ENCODE assay signal across 22 mouse cellular contexts in genomic region chr13:53756970-53757530, GRCm38 (mm10).
DNase-seq lines count a peak whose midpoint lies in the region; ATAC-seq and TF ChIP-seq lines count a peak whose summit lies in the region.
"Had no signal": no experiment of that assay in that cellular context is flagged by ENCODE, and none has a peak within 500 bp of the region (broad histone marks: within the 10 kb centered on the region; RNA-seq: fewer than 3 reads in every experiment).

No protein-coding gene starts in this region.

- H3K27ac ChIP-seq in forebrain, embryonic 11.5 days (ENCODE audit: low read depth, low read length): no peak overlapping the region
- H3K27ac ChIP-seq in forebrain, embryonic 12.5 days: no peak overlapping the region
- H3K27ac ChIP-seq in hindbrain, embryonic 11.5 days (ENCODE audit: low read depth, low read length): no peak overlapping the region
- no peak overlapping the region for H3K27ac ChIP-seq in hindbrain, embryonic 14.5 days
- H3K27ac ChIP-seq in forebrain, postnatal 0 days (ENCODE audit: low read depth, low read length): no peak overlapping the region
- H3K27ac ChIP-seq: hindbrain, embryonic 15.5 days; liver, embryonic 15.5 days; lung, embryonic 15.5 days; neural tube, embryonic 13.5 days had no signal

- no peak overlapping the region for H3K9ac ChIP-seq in forebrain, embryonic 11.5 days (ENCODE audit: low read length)
- H3K9ac ChIP-seq in forebrain, embryonic 12.5 days: no peak overlapping the region
- H3K9ac ChIP-seq in hindbrain, embryonic 11.5 days (ENCODE audit: low read depth, low read length): no peak overlapping the region
- no peak overlapping the region for H3K9ac ChIP-seq in hindbrain, embryonic 14.5 days
- H3K9ac ChIP-seq in forebrain, postnatal 0 days: no peak overlapping the region
- H3K9ac ChIP-seq: heart, embryonic 12.5 days; hindbrain, embryonic 15.5 days; liver, embryonic 15.5 days; lung, embryonic 15.5 days; neural tube, embryonic 13.5 days had no signal

- no peaks in the 10 kb centered on the region for H3K27me3 ChIP-seq in forebrain, embryonic 11.5 days (ENCODE audit: control insufficient read depth, insufficient read depth, low read length)
- H3K27me3 ChIP-seq in forebrain, embryonic 12.5 days: no peaks in the 10 kb centered on the region
- H3K27me3 ChIP-seq in hindbrain, embryonic 11.5 days (ENCODE audit: control insufficient read depth, insufficient read depth, low read length): no peaks in the 10 kb centered on the region
- H3K27me3 ChIP-seq in hindbrain, embryonic 14.5 days (ENCODE audit: control insufficient read depth, insufficient read depth, low read length): no peaks in the 10 kb centered on the region
- no peaks in the 10 kb centered on the region for H3K27me3 ChIP-seq in forebrain, postnatal 0 days (ENCODE audit: insufficient read depth, low read length)
- H3K27me3 ChIP-seq: hindbrain, embryonic 15.5 days; liver, embryonic 15.5 days; neural tube, embryonic 13.5 days had no signal

- H3K9me3 ChIP-seq in forebrain, embryonic 11.5 days (ENCODE audit: control insufficient read depth, low read length): no peaks in the 10 kb centered on the region
- no peaks in the 10 kb centered on the region for H3K9me3 ChIP-seq in forebrain, embryonic 12.5 days
- no peaks in the 10 kb centered on the region for H3K9me3 ChIP-seq in hindbrain, embryonic 11.5 days (ENCODE audit: control insufficient read depth, low read length)
- H3K9me3 ChIP-seq in hindbrain, embryonic 14.5 days (ENCODE audit: control insufficient read depth, low read length): no peaks in the 10 kb centered on the region
- H3K9me3 ChIP-seq in forebrain, postnatal 0 days (ENCODE audit: low read length): no peaks in the 10 kb centered on the region
- H3K9me3 ChIP-seq: heart, embryonic 12.5 days; hindbrain, embryonic 15.5 days; liver, embryonic 15.5 days; lung, embryonic 15.5 days; megakaryocyte, embryonic 14.5 days; neural tube, embryonic 13.5 days had no signal

- 65% methylated on average over 13 of the region's 13 CpGs for WGBS in forebrain, embryonic 11.5 days
- 53% methylated on average over 13 of the region's 13 CpGs for WGBS in forebrain, embryonic 12.5 days
- 36% methylated on average over 13 of the region's 13 CpGs for WGBS in hindbrain, embryonic 11.5 days
- 31% methylated on average over 13 of the region's 13 CpGs for WGBS in hindbrain, embryonic 14.5 days
- WGBS in forebrain, postnatal 0 days: 52% methylated on average over 13 of the region's 13 CpGs

- no peaks in the 10 kb centered on the region for H3K36me3 ChIP-seq in forebrain, embryonic 11.5 days (ENCODE audit: control insufficient read depth, insufficient read depth, low read length)
- H3K36me3 ChIP-seq in forebrain, embryonic 12.5 days (replicated peaks): no peaks in the 10 kb centered on the region
- no peaks in the 10 kb centered on the region for H3K36me3 ChIP-seq in hindbrain, embryonic 11.5 days (ENCODE audit: control insufficient read depth, insufficient read depth, low read length)
- no peaks in the 10 kb centered on the region for H3K36me3 ChIP-seq in hindbrain, embryonic 14.5 days (replicated peaks; ENCODE audit: control insufficient read depth, insufficient read depth)
- H3K36me3 ChIP-seq in forebrain, postnatal 0 days (ENCODE audit: insufficient read depth): no peaks in the 10 kb centered on the region
- H3K36me3 ChIP-seq: heart, embryonic 12.5 days; hindbrain, embryonic 15.5 days; liver, embryonic 15.5 days; lung, embryonic 15.5 days; neural tube, embryonic 13.5 days had no signal

- DNase-seq in forebrain, embryonic 11.5 days (ENCODE audit: low spot score): peak; percentile 30
- DNase-seq in hindbrain, embryonic 11.5 days (ENCODE audit: low spot score): peak; percentile 26
- no peak for DNase-seq in hindbrain, embryonic 14.5 days (ENCODE audit: low spot score)
- DNase-seq in forebrain, postnatal 0 days: no peak
- DNase-seq in c-Kit-positive CD71-positive TER-119-positive erythroid progenitor cells, embryonic 14.5 days (ENCODE audit: low spot score): no peak
- no peak for DNase-seq in ovary, postnatal 14 days (ENCODE audit: low spot score)
- DNase-seq: cerebellum, adult 2 months; cerebellum, postnatal 25 days; heart, postnatal 10 days; kidney, postnatal 10 days; left cerebral cortex, postnatal 4 days; liver; lung, postnatal 36 days; midbrain, embryonic 14.5 days had no signal

- no peak overlapping the region for H3K4me3 ChIP-seq in forebrain, embryonic 11.5 days (ENCODE audit: low read depth, low read length)
- H3K4me3 ChIP-seq in forebrain, embryonic 12.5 days (replicated peaks): no peak overlapping the region
- H3K4me3 ChIP-seq in hindbrain, embryonic 11.5 days (ENCODE audit: low read depth, low read length): no peak overlapping the region
- H3K4me3 ChIP-seq in hindbrain, embryonic 14.5 days (replicated peaks; ENCODE audit: low read length): no peak overlapping the region
- no peak overlapping the region for H3K4me3 ChIP-seq in forebrain, postnatal 0 days (ENCODE audit: low read depth, low read length)
- H3K4me3 ChIP-seq: heart, embryonic 12.5 days; hindbrain, embryonic 15.5 days; liver, embryonic 15.5 days; lung, embryonic 15.5 days; megakaryocyte, embryonic 14.5 days; neural tube, embryonic 13.5 days had no signal

- 0 out of 2 replicates have a peak, but pooled peaks cover 3% of the 10 kb centered on the region for H3K4me1 ChIP-seq in forebrain, embryonic 11.5 days (replicated peaks; ENCODE audit: control insufficient read depth, insufficient read depth, low read length)
- peaks cover 18% of the 10 kb centered on the region for H3K4me1 ChIP-seq in forebrain, embryonic 12.5 days
- H3K4me1 ChIP-seq in hindbrain, embryonic 11.5 days (replicated peaks; ENCODE audit: control insufficient read depth, insufficient read depth, low read length): no peaks in the 10 kb centered on the region; the same call in 1 of the 2 replicates
- peaks cover 11% of the 10 kb centered on the region for H3K4me1 ChIP-seq in hindbrain, embryonic 14.5 days (replicated peaks; ENCODE audit: control insufficient read depth, insufficient read depth, low read length)
- peaks cover 2% of the 10 kb centered on the region; the same call in 1 of the 2 replicates for H3K4me1 ChIP-seq in forebrain, postnatal 0 days (ENCODE audit: insufficient read depth)
- H3K4me1 ChIP-seq: liver, embryonic 15.5 days; lung, embryonic 15.5 days; megakaryocyte, embryonic 14.5 days had no signal

- no peak overlapping the region for H3K4me2 ChIP-seq in forebrain, embryonic 11.5 days (ENCODE audit: low read depth, low read length, severe bottlenecking)
- H3K4me2 ChIP-seq in forebrain, embryonic 12.5 days: no peak overlapping the region
- H3K4me2 ChIP-seq in hindbrain, embryonic 11.5 days (replicated peaks; ENCODE audit: low read depth, low read length): no peak overlapping the region
- H3K4me2 ChIP-seq in hindbrain, embryonic 14.5 days (replicated peaks): no peak overlapping the region
- no peak overlapping the region for H3K4me2 ChIP-seq in forebrain, postnatal 0 days (ENCODE audit: low read depth)
- H3K4me2 ChIP-seq: heart, embryonic 12.5 days; hindbrain, embryonic 15.5 days; liver, embryonic 15.5 days; lung, embryonic 15.5 days; neural tube, embryonic 13.5 days had no signal

- TF ChIP-seq CTCF in forebrain, postnatal 0 days (IDR thresholded peaks at IDR 0.05; ENCODE audit: low read depth): no peak

- no peak for ATAC-seq in forebrain, embryonic 11.5 days (replicated peaks; ENCODE audit: low FRiP score)
- ATAC-seq in forebrain, embryonic 12.5 days (ENCODE audit: low FRiP score): no peak
- no peak for ATAC-seq in hindbrain, embryonic 11.5 days (ENCODE audit: low FRiP score)
- no peak for ATAC-seq in hindbrain, embryonic 14.5 days (ENCODE audit: low FRiP score)
- ATAC-seq in forebrain, postnatal 0 days: 0 out of 2 replicates have a peak, but pooled peaks have one; percentile 18
- ATAC-seq: CD4-positive, CD25-positive, alpha-beta regulatory T cell, adult 4 months had no signal

Comparison
In these comparisons a context has a peak if more than half of its experiments do, and no peak if none do; other contexts are left out.
1. DNase-seq: peak in forebrain, embryonic 11.5 days (single experiment) and hindbrain, embryonic 11.5 days (single experiment); none in hindbrain, embryonic 14.5 days (single experiment), forebrain, postnatal 0 days (single experiment), c-Kit-positive CD71-positive TER-119-positive erythroid progenitor cells, embryonic 14.5 days (single experiment) and ovary, postnatal 14 days (single experiment).